Mouse (Mus musculus) ovary, postnatal 14 days (tissue): ENCODE results near the gene Gm12887.

Experiments
- DNase-seq: peaks from one replicate; pipeline ENCODE4 v3.0.0; 2022; ENCODE audit warnings: low spot score

Gm12887 gene

GRCm38 (mm10) chr4:121622003-121622402 is at the start of gene Gm12887:
Gene Gm12887 (minus strand): TSS chr4:121622103.
- DNase-seq = no peak

- DNase-seq = no peak
Observed at GRCm38 (mm10) chr4:121657040-121657439, 35.1 kb upstream of the Gm12887 start.
